Mouse (Mus musculus) cerebellum, adult (tissue): ENCODE results near the gene Sirt6.
A peak's percentile ranks its signal among the peaks of the same experiment; 100 is the strongest.

Experiments used
- ATAC-seq: cut with Nextera tagmentation; 2 replicates; pipeline ENCODE4 v1.9.2; 2017; ENCODE audit warnings: mild to moderate bottlenecking, moderate library complexity, mixed read lengths; ENCODE audit not compliant: insufficient number of reproducible peaks, low FRiP score, low TSS enrichment

Gene Sirt6

DNA sequence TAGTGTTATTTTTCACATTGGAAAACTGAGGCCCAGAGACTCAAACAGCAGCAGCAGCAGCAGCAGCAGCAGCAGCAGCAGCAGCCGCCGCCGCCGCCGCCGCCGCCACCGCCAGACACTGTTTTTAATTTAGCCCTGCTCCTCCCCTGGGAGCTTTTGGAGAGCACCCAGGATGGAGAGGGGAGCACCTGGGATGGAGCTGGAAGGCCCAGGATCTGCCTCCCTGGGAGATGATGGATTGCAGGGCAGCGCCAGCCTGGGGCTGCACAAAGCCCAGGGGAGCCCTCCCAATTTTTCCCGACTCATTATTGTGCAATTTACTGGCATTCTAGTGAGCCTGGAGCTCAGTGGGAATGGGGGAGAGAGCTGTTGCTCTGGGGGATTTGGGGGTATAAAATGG lies 31.0 kb downstream of the Sirt6 start:
- ATAC-seq = no peak

DNA sequence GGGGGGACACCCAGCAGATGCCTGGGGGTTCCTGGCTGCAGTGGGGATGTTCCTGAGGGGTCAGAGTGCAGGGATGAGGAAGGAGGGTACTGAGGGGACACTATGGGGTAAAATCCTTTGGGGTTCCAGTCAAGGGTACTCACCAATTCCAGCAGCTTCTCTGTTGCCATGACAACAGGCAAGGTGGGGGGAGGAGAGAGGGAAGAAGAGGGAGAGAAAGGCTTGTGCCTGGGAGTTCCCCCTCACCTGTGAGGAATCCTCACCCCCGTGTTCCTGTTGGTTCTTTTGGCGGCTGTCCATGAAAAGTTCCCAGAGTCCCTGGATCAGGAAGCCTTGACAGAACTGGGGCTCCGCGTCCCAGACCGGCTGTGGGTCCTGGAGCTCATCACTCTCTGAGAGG lies 32.0 kb downstream of the Sirt6 start:
- ATAC-seq = no peak

- ATAC-seq = peak; percentile 59; the same call in 1 of the 2 replicates
Measured at GRCm38 (mm10) chr10:81593935-81594334, 33.7 kb downstream of the Sirt6 start.

- ATAC-seq = no peak
Measured at GRCm38 (mm10) chr10:81593223-81593622, 34.4 kb downstream of the Sirt6 start.

- no peak for ATAC-seq
Measured at GRCm38 (mm10) chr10:81592631-81593030, 35.0 kb downstream of the Sirt6 start.

DNA sequence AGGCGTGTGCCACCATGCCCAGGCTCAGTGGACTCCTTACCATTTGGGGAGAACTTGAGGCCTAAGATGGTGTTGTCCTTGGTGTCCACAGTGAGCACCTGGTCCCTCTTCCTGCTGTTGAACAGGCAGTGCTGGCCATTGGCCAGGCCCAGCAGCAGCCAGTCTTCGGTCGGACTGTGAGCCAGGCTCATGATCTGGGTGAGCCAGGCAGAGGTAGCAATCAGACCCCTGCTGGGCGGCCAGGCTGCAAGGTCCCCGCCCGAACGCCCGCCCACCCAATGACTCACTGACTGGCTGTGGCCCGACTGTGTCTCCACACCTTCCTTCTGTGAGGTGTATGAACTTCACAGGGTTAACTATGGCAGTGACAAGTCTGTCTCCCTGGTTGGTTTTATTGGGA lies 35.8 kb downstream of the Sirt6 start:
- ATAC-seq = no peak

GRCm38 (mm10) chr10:81588739-81589138 lies 38.9 kb downstream of the Sirt6 start:
- ATAC-seq = no peak

DNA sequence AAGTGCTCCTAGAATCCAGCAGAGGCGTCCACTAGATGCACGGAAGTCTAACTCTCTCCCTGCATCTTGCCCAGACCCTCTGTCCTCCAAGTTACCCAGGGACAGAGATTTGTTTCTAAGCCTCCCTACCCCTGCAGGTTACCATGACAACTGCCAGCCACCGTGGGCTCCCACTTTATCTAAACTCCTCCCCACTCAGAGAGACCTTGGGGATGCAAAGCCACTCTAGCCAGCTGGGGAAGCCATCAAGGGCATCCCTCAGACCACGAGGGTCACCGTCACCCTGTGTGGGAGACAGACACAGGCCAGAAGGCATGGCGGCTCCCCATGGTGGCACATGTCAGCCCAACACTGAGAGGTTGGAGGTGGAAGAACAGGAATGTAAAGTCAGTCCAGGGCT lies 44.2 kb downstream of the Sirt6 start:
- no peak for ATAC-seq

- ATAC-seq = no peak
Measured at GRCm38 (mm10) chr10:81580441-81581070, 47.0 kb downstream of the Sirt6 start.

GRCm38 (mm10) chr10:81579967-81580366 lies 47.6 kb downstream of the Sirt6 start:
- ATAC-seq = no peak

GRCm38 (mm10) chr10:81575695-81576094 lies 51.9 kb downstream of the Sirt6 start:
- ATAC-seq = no peak

- 0 out of 2 replicates have a peak, but pooled peaks have one; percentile 5 for ATAC-seq
Measured at GRCm38 (mm10) chr10:81575208-81575631, 52.4 kb downstream of the Sirt6 start.

DNA sequence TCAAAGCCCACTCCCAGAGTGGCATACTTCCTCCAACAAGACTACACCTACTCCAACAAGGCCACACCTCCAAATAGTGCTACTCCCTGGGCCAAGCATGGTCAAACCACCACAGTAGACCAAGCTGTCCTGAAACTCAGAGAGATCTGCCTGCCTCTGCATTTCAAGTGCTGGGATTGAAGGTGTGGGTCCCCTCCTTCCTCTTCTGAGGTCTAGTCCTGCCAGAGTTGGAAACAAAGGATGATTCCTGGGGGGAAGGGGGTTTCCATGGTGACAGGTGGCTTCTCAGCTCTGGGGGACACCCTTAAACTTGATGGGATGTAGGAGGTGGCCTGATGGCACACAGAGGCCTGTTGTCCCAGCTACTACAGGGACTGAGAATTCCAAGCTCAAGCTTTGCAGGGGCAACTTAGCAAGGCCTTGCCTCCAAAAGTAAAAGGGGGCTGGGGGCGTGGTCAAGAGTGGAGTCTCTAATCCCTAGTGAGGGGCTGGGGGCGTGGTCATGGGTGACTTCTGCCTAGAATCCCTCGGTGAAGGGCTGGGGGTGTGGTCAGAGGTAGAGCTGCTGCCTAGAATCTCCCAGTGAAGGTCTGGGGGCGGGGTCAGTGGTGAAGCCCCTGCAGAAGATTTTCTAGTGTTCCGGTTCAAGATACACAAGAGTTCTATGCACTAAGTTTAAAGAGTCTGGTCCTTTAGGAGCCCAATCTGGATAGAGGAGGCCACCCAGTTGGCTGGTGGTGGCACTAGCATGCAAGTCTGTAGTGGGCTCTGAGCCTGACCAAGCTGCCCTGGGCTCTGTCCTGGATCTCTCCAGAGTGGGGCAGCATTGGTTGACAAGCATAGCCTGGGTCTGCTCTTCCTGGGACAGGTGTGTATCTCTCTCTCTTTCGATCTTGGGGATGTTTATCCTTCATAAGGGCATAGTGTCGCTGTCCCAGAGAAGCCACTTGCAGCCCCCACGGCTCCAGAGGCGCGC lies 53.2 kb downstream of the Sirt6 start, which contains the start of gene Tle2:
TSS of gene Tle2 (plus strand) at position 481 of the 976 bp plus-strand sequence.
- no peak for ATAC-seq

DNA sequence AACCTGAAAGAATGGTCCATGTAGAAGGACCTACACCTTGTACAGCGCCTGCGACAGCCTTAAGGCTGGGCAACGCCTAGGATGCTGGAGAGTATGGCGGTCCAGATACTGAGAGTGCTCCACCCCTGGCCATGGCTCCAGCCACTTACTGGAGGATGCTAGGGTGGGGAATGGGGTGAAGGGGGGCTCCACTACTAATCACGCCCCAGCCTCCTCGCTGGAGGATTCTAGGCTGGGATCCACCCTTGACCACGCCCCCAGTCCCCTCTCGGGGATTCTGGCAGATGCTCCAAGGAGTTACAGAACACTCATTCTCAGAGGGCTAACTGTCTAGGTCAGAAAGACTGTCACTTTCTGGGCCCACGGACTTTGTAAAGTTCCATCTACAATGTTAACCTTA lies 54.6 kb downstream of the Sirt6 start:
- no peak for ATAC-seq

- no peak for ATAC-seq
Measured at GRCm38 (mm10) chr10:81572133-81572671, 55.4 kb downstream of the Sirt6 start.
